Mouse (Mus musculus) retina, postnatal 1 day (tissue): Measurements from ENCODE around the gene 1700029P11Rik.

Source experiments
- DNase-seq: peaks from one replicate; pipeline ENCODE4 v3.0.0-alpha.2; 2012

The 1700029P11Rik gene

DNA sequence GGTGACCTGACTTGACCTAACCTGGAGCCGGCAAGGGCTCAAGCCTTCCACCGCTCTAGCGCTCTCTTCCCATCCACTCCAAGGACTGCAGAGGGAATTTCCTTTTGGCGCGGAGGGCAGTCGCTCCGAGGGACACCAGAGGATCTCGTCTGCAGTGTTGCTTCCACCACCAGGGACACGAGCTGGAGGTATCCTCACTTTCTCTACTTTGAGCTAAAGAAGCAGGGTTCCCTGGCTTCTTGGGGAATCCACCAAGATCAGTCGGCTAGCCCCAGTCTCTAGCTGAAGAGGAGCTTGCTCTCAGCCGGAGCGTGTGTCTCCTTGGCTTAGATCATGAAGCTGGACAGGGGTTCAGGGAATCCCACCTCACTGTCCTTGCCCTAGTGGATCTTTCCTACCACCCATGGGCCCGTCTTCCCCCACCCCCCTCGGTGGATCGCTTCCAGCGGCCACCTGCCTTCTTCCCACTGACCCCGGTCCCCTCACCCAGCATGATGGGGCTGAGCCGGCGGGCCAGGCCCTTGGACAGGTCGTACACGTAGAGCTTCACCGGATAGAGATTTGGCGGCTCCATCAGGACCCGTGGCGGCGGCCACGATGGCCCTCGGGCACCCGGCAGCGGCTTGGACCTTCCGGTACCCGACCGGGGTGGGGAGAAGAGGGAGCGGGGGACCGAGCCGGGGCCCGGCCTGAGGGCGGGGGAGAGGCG lies 35.2 kb downstream of the 1700029P11Rik start:
- peak; percentile 51 for DNase-seq

DNA sequence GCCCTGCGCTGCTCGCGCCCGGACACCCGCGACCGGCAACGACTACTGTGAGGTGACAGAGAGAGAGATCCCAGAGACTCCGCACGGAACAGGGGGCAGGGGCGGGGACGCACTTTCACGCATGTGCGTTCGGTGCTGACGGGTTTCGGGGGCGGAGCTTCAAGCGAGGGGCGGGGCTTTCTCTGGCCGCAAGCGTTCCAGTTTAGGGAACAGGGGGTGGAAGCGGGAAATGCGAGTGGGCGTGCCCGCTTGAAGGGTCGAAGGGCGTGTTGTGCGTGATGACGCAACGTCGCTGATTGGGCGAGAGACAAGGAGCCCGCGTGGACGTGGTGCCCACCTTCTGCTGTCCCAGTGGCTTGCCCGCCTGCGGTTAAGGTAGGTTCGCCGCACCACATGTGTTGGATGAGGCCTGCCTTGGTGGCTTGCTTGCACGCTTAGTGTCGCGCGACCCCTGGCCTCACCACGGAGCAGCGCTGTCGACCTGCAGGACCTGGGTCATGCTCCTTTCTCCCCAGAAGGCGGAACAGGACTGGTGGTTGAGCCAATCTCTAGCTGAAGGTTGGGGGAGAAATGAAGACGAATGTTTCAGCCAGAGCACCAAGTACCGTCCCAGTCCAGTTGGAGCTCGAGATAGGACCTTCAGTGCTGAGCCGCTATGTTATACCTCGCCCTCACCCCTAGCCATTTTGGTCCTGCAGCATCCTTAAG lies 35.9 kb downstream of the 1700029P11Rik start:
- DNase-seq = peak; percentile 99

DNA sequence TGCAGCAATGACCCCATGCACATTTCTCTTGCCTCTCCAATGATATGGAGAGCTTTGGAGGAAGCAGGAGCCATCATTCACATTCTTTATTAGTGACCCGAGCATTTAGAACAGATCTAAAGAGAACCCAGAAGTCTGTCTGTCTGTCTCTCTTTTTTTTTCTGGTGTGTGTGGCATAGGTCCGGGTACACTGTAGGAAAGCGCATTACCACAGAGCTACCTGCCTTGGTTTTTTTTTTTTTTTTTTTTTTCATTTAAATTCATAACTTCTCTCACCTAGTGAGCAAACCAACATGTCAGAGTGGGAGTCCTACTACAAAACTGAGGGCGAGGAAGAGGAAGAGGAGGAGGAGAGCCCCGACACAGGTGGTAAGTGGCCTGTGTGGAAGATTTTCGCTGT lies 36.5 kb downstream of the 1700029P11Rik start:
- DNase-seq = no peak

DNA sequence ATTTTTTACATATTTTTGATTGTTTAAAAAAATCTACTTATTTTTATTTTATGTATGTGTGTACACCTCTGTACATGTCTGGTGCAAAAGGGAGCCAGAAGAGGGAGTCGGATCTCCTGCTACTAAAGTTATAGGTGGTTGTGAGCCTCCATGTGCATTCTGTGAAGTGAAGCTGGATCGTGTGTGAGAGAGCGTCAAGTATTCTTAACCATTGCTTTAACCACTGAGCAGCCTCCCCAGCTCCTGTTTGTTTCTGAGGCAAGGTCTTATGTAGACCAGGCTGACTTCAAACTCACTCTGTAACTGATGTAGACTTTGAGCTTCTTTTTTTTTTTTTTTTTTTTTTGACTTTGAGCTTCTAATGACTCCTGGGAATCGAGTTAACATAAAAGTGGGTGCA lies 37.1 kb downstream of the 1700029P11Rik start:
- no peak for DNase-seq

DNA sequence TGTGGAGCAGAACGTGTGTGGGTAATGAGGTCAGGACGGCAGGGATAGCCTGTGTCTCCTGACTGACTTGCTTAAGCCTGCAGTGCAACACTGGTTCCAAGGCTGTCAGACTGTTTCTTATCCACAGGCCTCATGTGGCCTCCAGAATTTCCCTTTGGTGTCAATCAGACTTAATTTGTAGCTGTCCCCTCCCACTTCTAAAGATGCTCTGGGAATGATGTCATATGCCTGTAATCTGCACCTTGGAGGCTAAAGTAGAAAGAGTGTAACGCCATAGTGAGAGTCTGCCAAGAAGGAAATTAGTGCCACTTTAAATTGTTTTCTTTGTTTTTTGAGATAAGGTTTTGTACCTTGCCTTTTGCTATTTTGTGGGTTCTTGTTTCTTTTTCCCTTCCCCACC lies 38.9 kb downstream of the 1700029P11Rik start:
- no peak for DNase-seq

- no peak for DNase-seq
These were observed 42.3 kb downstream of the 1700029P11Rik start for GRCm38 (mm10) chr15:82022535-82023088.

GRCm38 (mm10) chr15:82023965-82024635 lies 43.8 kb downstream of the 1700029P11Rik start:
- DNase-seq = no peak

- DNase-seq = no peak
These were observed 46.9 kb downstream of the 1700029P11Rik start for GRCm38 (mm10) chr15:82027276-82027675.

GRCm38 (mm10) chr15:82027726-82028125 lies 47.4 kb downstream of the 1700029P11Rik start:
- DNase-seq = no peak
